Mouse (Mus musculus) monocyte, adult 2 months (primary cell): Measurements from ENCODE around the gene Srms.

Source experiments
- DNase-seq, 2 experiments: peaks; one replicate each; pipeline ENCODE4 v3.0.0; 2022; ENCODE audit warnings: low spot score in 2 of 2, low read depth in 1 of 2

Srms gene

GRCm38 (mm10) chr2:181213021-181213445, at the start of gene Srms:
Gene Srms (minus strand): TSS chr2:181213185.
- DNase-seq = no peak

GRCm38 (mm10) chr2:181253248-181253647, 40.3 kb upstream of the Srms start:
- no peak for DNase-seq

- DNase-seq = no peak
These were observed 38.9 kb upstream of the Srms start for GRCm38 (mm10) chr2:181251841-181252240.

- no peak for DNase-seq
These were observed 36.2 kb upstream of the Srms start for GRCm38 (mm10) chr2:181249217-181249616.

- no peak for DNase-seq
These were observed 32.0 kb upstream of the Srms start for GRCm38 (mm10) chr2:181245031-181245430.

GRCm38 (mm10) chr2:181243706-181244394, 30.9 kb upstream of the Srms start:
- DNase-seq = peak; percentile 70

GRCm38 (mm10) chr2:181242314-181242665, 29.3 kb upstream of the Srms start:
- no peak for DNase-seq

- DNase-seq = peak in 1 of 2 experiments; percentile 35
These were observed 28.8 kb upstream of the Srms start, which contains the start of gene Helz2 for GRCm38 (mm10) chr2:181241602-181242313. Gene Helz2 (minus strand): TSS chr2:181242027.

- DNase-seq = no peak
These were observed 27.9 kb upstream of the Srms start for GRCm38 (mm10) chr2:181240806-181241440.

- DNase-seq = no peak
These were observed 26.3 kb upstream of the Srms start for GRCm38 (mm10) chr2:181239261-181239660.

- DNase-seq = no peak
These were observed 25.9 kb upstream of the Srms start for GRCm38 (mm10) chr2:181238861-181239260.

GRCm38 (mm10) chr2:181238091-181238610, 25.2 kb upstream of the Srms start:
- DNase-seq = no peak

- no peak for DNase-seq
These were observed 24.4 kb upstream of the Srms start for GRCm38 (mm10) chr2:181237251-181238014.

- DNase-seq = no peak
These were observed 22.9 kb upstream of the Srms start for GRCm38 (mm10) chr2:181235681-181236566.

GRCm38 (mm10) chr2:181234680-181235079, 21.7 kb upstream of the Srms start:
- no peak for DNase-seq

GRCm38 (mm10) chr2:181233443-181233842, 20.5 kb upstream of the Srms start:
- no peak for DNase-seq

- no peak for DNase-seq
These were observed 18.2 kb upstream of the Srms start for GRCm38 (mm10) chr2:181231171-181231570.

- DNase-seq = no peak
These were observed 15.3 kb upstream of the Srms start for GRCm38 (mm10) chr2:181228335-181228734.

GRCm38 (mm10) chr2:181227122-181227521, 14.1 kb upstream of the Srms start:
- DNase-seq = no peak

- no peak for DNase-seq
These were observed 12.0 kb upstream of the Srms start for GRCm38 (mm10) chr2:181224994-181225393.
